Mouse (Mus musculus): ENCODE results near the gene Tmem269. TPM values are rescaled to one million over a fixed set of nuclear protein-coding genes. Genes with fewer than 3 reads are reported as not detected.

Tmem269 gene
- polyA plus RNA-seq (2015; fragmentation: Nextera tagmentation; extraction: Ambion mirVana): not detected in 2 replicates

- no peaks in the 10 kb centered on the region for H3K9me3 ChIP-seq (replicated peaks)
- ATAC-seq (ENCODE audit: low read depth): peak; percentile 43; the same call in 1 of the 2 replicates
- no peaks in the 10 kb centered on the region for H3K36me3 ChIP-seq
- H3K27ac ChIP-seq: no peak within 1 kb of the TSS
- 14% methylated on average over 11 of the region's 11 CpGs for WGBS (ENCODE audit: insufficient replicate concordance)
- H3K4me2 ChIP-seq: no peak within 1 kb of the TSS
- peaks cover 16% of the 10 kb centered on the region for H3K27me3 ChIP-seq
- H3K9ac ChIP-seq: no peak within 1 kb of the TSS
- H3K4me1 ChIP-seq (replicated peaks): peaks cover 10% of the 10 kb centered on the region; the same call in 1 of the 2 replicates
- H3K4me3 ChIP-seq (replicated peaks): no peak within 1 kb of the TSS
- no peak for DNase-seq
These were observed at the start of gene Tmem269 for GRCm38 (mm10) chr4:119218169-119218568. Tmem269 (minus strand) TSS chr4:119218217.

GRCm38 (mm10) chr4:119266606-119267005, 48.6 kb upstream of the Tmem269 start:
- no peak overlapping the region for H3K27ac ChIP-seq
- H3K4me2 ChIP-seq: no peak overlapping the region
- peaks cover 9% of the 10 kb centered on the region for H3K4me1 ChIP-seq (replicated peaks)
- no peak overlapping the region for H3K9ac ChIP-seq
- no peak for ATAC-seq (ENCODE audit: low read depth)
- peaks cover 12% of the 10 kb centered on the region for H3K36me3 ChIP-seq
- 48% methylated on average over 13 of the region's 13 CpGs for WGBS (ENCODE audit: insufficient replicate concordance)
- H3K4me3 ChIP-seq (replicated peaks): no peak overlapping the region
- no peaks in the 10 kb centered on the region for H3K27me3 ChIP-seq
- H3K9me3 ChIP-seq (replicated peaks): no peaks in the 10 kb centered on the region
- DNase-seq: no peak

GRCm38 (mm10) chr4:119263459-119263858, 45.4 kb upstream of the Tmem269 start:
- no peak for ATAC-seq (ENCODE audit: low read depth)
- no peak for DNase-seq
- H3K9me3 ChIP-seq (replicated peaks): no peaks in the 10 kb centered on the region
- peaks cover 13% of the 10 kb centered on the region for H3K4me1 ChIP-seq (replicated peaks)
- no peaks in the 10 kb centered on the region for H3K36me3 ChIP-seq
- H3K4me3 ChIP-seq (replicated peaks): no peak overlapping the region
- no peak overlapping the region for H3K27ac ChIP-seq
- no peaks in the 10 kb centered on the region for H3K27me3 ChIP-seq
- 58% methylated on average over 3 of the region's 3 CpGs for WGBS (ENCODE audit: insufficient replicate concordance)
- H3K9ac ChIP-seq: no peak overlapping the region
- no peak overlapping the region for H3K4me2 ChIP-seq

- Histone ChIP-seq H3K9me3 (replicated peaks) (no peaks in the 10 kb centered on the region), H3K4me1 (replicated peaks) (peaks cover 13% of the 10 kb centered on the region), H3K27me3 (no peaks in the 10 kb centered on the region), H3K4me3 (replicated peaks) (no peak overlapping the region), H3K9ac (no peak overlapping the region), H3K4me2 (no peak overlapping the region), H3K27ac (no peak overlapping the region), H3K36me3 (no peaks in the 10 kb centered on the region)
- ATAC-seq (ENCODE audit: low read depth) (no peak), DNase-seq (no peak)
- WGBS (ENCODE audit: insufficient replicate concordance): 77% methylated on average over 5 of the region's 5 CpGs
These were observed 44.5 kb upstream of the Tmem269 start for GRCm38 (mm10) chr4:119262483-119262882.

DNA sequence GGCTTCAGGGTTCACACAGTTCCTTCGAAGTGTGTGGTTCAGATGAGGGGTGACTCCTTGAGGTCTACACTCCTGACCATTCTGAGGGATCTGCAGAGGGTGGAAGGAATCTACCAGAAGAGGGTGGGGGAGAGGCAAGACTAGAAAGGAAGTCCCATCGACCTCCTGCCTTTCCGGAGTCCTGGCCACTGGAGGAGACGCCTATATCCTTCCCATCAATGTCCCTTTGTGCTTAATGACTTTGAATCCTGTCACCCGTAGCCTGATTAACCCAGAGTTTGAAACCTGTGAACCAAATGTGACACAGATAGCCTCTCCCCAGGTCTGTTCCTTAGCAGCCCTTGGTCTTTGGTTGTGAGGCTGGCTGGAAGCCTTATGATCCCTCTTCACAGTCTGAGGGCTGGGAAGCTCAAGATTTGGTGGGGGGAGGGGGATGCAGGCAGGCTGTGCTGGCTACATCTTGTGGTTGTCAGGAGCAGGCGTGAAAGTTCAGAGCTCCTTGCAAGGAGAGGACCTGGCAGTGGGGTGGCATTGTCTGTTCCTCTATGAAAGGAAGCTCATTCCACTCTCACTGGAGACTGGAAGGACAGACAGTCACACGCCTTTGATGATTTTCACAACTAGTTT, 43.2 kb upstream of the Tmem269 start:
- Histone ChIP-seq H3K4me3 (replicated peaks) (no peak overlapping the region), H3K9me3 (replicated peaks) (no peaks in the 10 kb centered on the region), H3K4me1 (replicated peaks) (peaks cover 13% of the 10 kb centered on the region), H3K4me2 (no peak overlapping the region), H3K36me3 (no peaks in the 10 kb centered on the region), H3K27ac (no peak overlapping the region), H3K27me3 (no peaks in the 10 kb centered on the region), H3K9ac (no peak overlapping the region)
- no peak for ATAC-seq (ENCODE audit: low read depth)
- 25% methylated on average over 7 of the region's 7 CpGs for WGBS (ENCODE audit: insufficient replicate concordance)
- no peak for DNase-seq

GRCm38 (mm10) chr4:119259344-119260254, 41.6 kb upstream of the Tmem269 start:
- WGBS (ENCODE audit: insufficient replicate concordance): 62% methylated on average over 15 of the region's 15 CpGs
- DNase-seq: no peak

GRCm38 (mm10) chr4:119257083-119257482, 39.1 kb upstream of the Tmem269 start:
- no peak for ATAC-seq (ENCODE audit: low read depth)
- H3K4me2 ChIP-seq: no peak overlapping the region

More at GRCm38 (mm10) chr4:119259344-119260254, 41.6 kb upstream of the Tmem269 start:
- no peak overlapping the region for H3K4me3 ChIP-seq (replicated peaks)
- ATAC-seq (ENCODE audit: low read depth): peak; percentile 61
- H3K27me3 ChIP-seq: no peaks in the 10 kb centered on the region
- H3K9me3 ChIP-seq (replicated peaks): no peaks in the 10 kb centered on the region
- no peak overlapping the region for H3K27ac ChIP-seq
- no peak overlapping the region for H3K9ac ChIP-seq
- H3K36me3 ChIP-seq: no peaks in the 10 kb centered on the region
- H3K4me1 ChIP-seq (replicated peaks): peaks cover 13% of the 10 kb centered on the region
- no peak overlapping the region for H3K4me2 ChIP-seq

DNA sequence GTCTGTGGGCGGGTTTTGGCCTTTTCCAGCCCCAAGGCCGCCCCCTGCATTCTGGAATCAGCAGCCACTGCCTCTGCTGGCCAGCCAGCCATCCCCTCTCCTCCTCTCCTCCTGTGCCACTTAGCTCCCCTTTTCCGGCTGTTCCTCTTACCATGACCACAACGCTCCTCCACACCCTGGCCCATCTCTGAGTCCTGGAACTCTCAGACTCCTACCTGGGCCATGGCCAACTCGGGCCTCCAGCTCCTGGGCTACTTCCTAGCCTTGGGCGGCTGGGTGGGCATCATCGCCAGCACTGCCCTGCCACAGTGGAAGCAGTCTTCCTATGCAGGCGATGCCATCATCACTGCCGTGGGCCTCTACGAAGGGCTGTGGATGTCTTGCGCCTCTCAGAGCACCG, 37.3 kb upstream of the Tmem269 start, which contains the start of gene Cldn19:
Gene Cldn19, plus strand, starts transcription at position 64 of the 400 bp plus-strand sequence.
- 78% methylated on average over 12 of the region's 12 CpGs for WGBS (ENCODE audit: insufficient replicate concordance)

More at GRCm38 (mm10) chr4:119257083-119257482, 39.1 kb upstream of the Tmem269 start:
- Histone ChIP-seq H3K27me3 (0 out of 2 replicates have a peak, but pooled peaks cover 5% of the 10 kb centered on the region), H3K4me3 (replicated peaks) (no peak overlapping the region), H3K36me3 (no peaks in the 10 kb centered on the region), H3K27ac (no peak overlapping the region), H3K9me3 (replicated peaks) (no peaks in the 10 kb centered on the region), H3K4me1 (replicated peaks) (peaks cover 13% of the 10 kb centered on the region), H3K9ac (no peak overlapping the region)
- no peak for DNase-seq
- 55% methylated on average over 6 of the region's 6 CpGs for WGBS (ENCODE audit: insufficient replicate concordance)

GRCm38 (mm10) chr4:119254012-119254618, 36.1 kb upstream of the Tmem269 start:
- Histone ChIP-seq H3K4me3 (replicated peaks) (no peak overlapping the region), H3K27ac (no peak overlapping the region), H3K36me3 (no peaks in the 10 kb centered on the region), H3K4me1 (replicated peaks) (peaks cover 1% of the 10 kb centered on the region), H3K4me2 (no peak overlapping the region), H3K9ac (no peak overlapping the region), H3K27me3 (0 out of 2 replicates have a peak, but pooled peaks cover 5% of the 10 kb centered on the region), H3K9me3 (replicated peaks) (no peaks in the 10 kb centered on the region)
- DNase-seq (no peak), ATAC-seq (ENCODE audit: low read depth) (no peak)
- 57% methylated on average over 9 of the region's 9 CpGs for WGBS (ENCODE audit: insufficient replicate concordance)

More for the DNA sequence above, 37.3 kb upstream of the Tmem269 start, which contains the start of gene Cldn19:
- 0 out of 2 replicates have a peak, but pooled peaks cover 5% of the 10 kb centered on the region for H3K27me3 ChIP-seq
- peaks cover 13% of the 10 kb centered on the region for H3K4me1 ChIP-seq (replicated peaks)
- no peaks in the 10 kb centered on the region for H3K36me3 ChIP-seq
- H3K4me3 ChIP-seq (replicated peaks): no peak within 1 kb of the TSS
- H3K9me3 ChIP-seq (replicated peaks): no peaks in the 10 kb centered on the region
- H3K9ac ChIP-seq: no peak within 1 kb of the TSS
- no peak within 1 kb of the TSS for H3K27ac ChIP-seq
- DNase-seq (no peak), ATAC-seq (ENCODE audit: low read depth) (no peak)
- no peak within 1 kb of the TSS for H3K4me2 ChIP-seq

GRCm38 (mm10) chr4:119252025-119252808, 34.2 kb upstream of the Tmem269 start:
- H3K27ac ChIP-seq: no peak overlapping the region
- 0 out of 2 replicates have a peak, but pooled peaks cover 5% of the 10 kb centered on the region for H3K27me3 ChIP-seq
- no peak overlapping the region for H3K9ac ChIP-seq
- no peak overlapping the region for H3K4me2 ChIP-seq
- no peak for ATAC-seq (ENCODE audit: low read depth)
- no peak for DNase-seq
- peaks cover 3% of the 10 kb centered on the region for H3K36me3 ChIP-seq
- no peaks in the 10 kb centered on the region for H3K4me1 ChIP-seq (replicated peaks)
- WGBS (ENCODE audit: insufficient replicate concordance): 42% methylated on average over 7 of the region's 7 CpGs
- H3K4me3 ChIP-seq (replicated peaks): no peak overlapping the region
- H3K9me3 ChIP-seq (replicated peaks): no peaks in the 10 kb centered on the region
